Mouse (Mus musculus): ENCODE measurements at regions not wholly inside any gene's neighbourhood (a gene's known extent, or its start where the extent isn't known, plus 50 kb on each side); places are given as distances from the start of the nearest gene placed in this dataset.

- 0 out of 2 replicates have a peak overlapping the region, but pooled peaks have one; percentile 38 for H3K27ac ChIP-seq (ENCODE audit: insufficient read depth, low read length)
- peaks cover 27% of the 10 kb centered on the region for H3K4me1 ChIP-seq (ENCODE audit: control insufficient read depth, insufficient read depth, insufficient read length)
- WGBS, result 31% methylated on average over 5 of the region's 5 CpGs
- DNase-seq (ENCODE audit: low read depth in 1 of 2, low spot score in 2 of 2), result no peak
- H3K27me3 ChIP-seq (ENCODE audit: control insufficient read depth, insufficient read depth, low read length), result no peaks in the 10 kb centered on the region
- no peaks in the 10 kb centered on the region for H3K36me3 ChIP-seq (ENCODE audit: control insufficient read depth, insufficient read depth, low read length)
- TF ChIP-seq CTCF (IDR thresholded peaks at IDR 0.05; ENCODE audit: extremely low read depth, insufficient read depth, insufficient read length, insufficient replicate concordance) (no peak), POLR2A (IDR thresholded peaks at IDR 0.05; ENCODE audit: low read depth, low read length) (no peak)
- no peak overlapping the region for H3K4me3 ChIP-seq (ENCODE audit: extremely low read depth, insufficient read depth, insufficient read length)
Observed at GRCm38 (mm10) chr7:73592857-73593256, 51.2 kb upstream of the Chd2 start.

All from spleen, adult 2 months (tissue).